Mouse (Mus musculus) liver, embryonic 14.5 days (tissue): ENCODE data around the gene Robo4. TPM values are rescaled to one million over a fixed set of nuclear protein-coding genes. Genes with fewer than 3 reads are reported as not detected.
A peak's percentile ranks its signal among the peaks of the same experiment; 100 is the strongest.

Source experiments
- ATAC-seq: fragments of 200-750 bp; cut with Nextera tagmentation; 2 replicates; pipeline ENCODE4 v1.8.0; 2017; ENCODE audit warnings: moderate number of reproducible peaks, mild to moderate bottlenecking, moderate library complexity; ENCODE audit not compliant: insufficient read depth
- DNase-seq, 3 experiments: peaks; one replicate each; pipeline ENCODE4 v3.0.0-alpha.2; 2012 to 2013; ENCODE audit warnings: low read depth in 3 of 3, low spot score in 3 of 3
- H3K27ac ChIP-seq: fragments of 300-500 bp; sonication (generic); 2 replicates; pipeline ENCODE4 v1.5.1; 2014; ENCODE audit warnings: moderate library complexity, mild to moderate bottlenecking, control low read depth, inconsistent platforms
- H3K27me3 ChIP-seq: fragments of 300-500 bp; sonication (generic); 2 replicates; pipeline ENCODE4 v1.6.1; 2014; ENCODE audit warnings: mild to moderate bottlenecking, low read length, moderate library complexity; ENCODE audit not compliant: control insufficient read depth, insufficient read depth
- H3K36me3 ChIP-seq: fragments of 300-500 bp; sonication (generic); replicated peaks from 2 replicates; pipeline ENCODE4 v1.6.1; 2014; ENCODE audit warnings: low read depth; ENCODE audit not compliant: control insufficient read depth, insufficient read depth
- H3K4me1 ChIP-seq, 2 experiments: fragments of 200-500 bp in 1 of 2; fragments of 300-500 bp in 1 of 2; sonication (generic) in 1 of 2; replicated peaks; 2 replicates each; pipeline ENCODE4 v1.6.1; 2012 to 2014; ENCODE audit warnings: antibody characterized with exemption in 1 of 2, inconsistent platforms in 1 of 2, low read length in 1 of 2; ENCODE audit not compliant: control insufficient read depth in 2 of 2, insufficient read depth in 2 of 2
- H3K4me2 ChIP-seq: fragments of 300-500 bp; sonication (generic); 2 replicates; pipeline ENCODE4 v1.6.1; 2014; ENCODE audit warnings: low read depth, mild to moderate bottlenecking, control low read depth, moderate library complexity
- H3K4me3 ChIP-seq, 2 experiments: fragments of 200-500 bp in 1 of 2; fragments of 300-500 bp in 1 of 2; sonication (generic) in 1 of 2; 2 replicates each; pipeline ENCODE4 v1.5.1; 2012 to 2014; ENCODE audit warnings: low read depth in 2 of 2, low read length in 2 of 2, mild to moderate bottlenecking in 2 of 2, control low read depth in 1 of 2, inconsistent platforms in 1 of 2, moderate library complexity in 1 of 2; ENCODE audit not compliant: insufficient read depth in 1 of 2
- H3K9ac ChIP-seq: fragments of 300-500 bp; sonication (generic); replicated peaks from 2 replicates; pipeline ENCODE4 v1.6.1; 2014; ENCODE audit warnings: mild to moderate bottlenecking, control low read depth, moderate library complexity
- H3K9me3 ChIP-seq: fragments of 300-500 bp; sonication (generic); 2 replicates; pipeline ENCODE4 v1.6.1; 2016; ENCODE audit warnings: low read length, mixed read lengths; ENCODE audit not compliant: control insufficient read depth
- CTCF ChIP-seq: IDR thresholded peaks from 2 replicates; pipeline ENCODE4 v1.5.1; 2016; ENCODE audit warnings: antibody characterized with exemption, low read depth, control low read depth
- EP300 ChIP-seq: IDR thresholded peaks from 2 replicates; pipeline ENCODE4 v1.6.1; 2016; ENCODE audit warnings: antibody characterized with exemption, low read depth
- WGBS: fragments of 180-500 bp; shearing (Covaris S2); extraction: QIAGEN DNeasy Blood & Tissue Kit; methylation state at CpG from one replicate; pipeline ENCODE4 v1.1.7; 2014; ENCODE audit not compliant: insufficient replicate concordance; 5-methylcytosine and 5-hydroxymethylcytosine counted together
- polyA plus RNA-seq, 2 experiments: library from polyadenylated mRNA; depleted of rRNA in 1 of 2; stranded (reverse) in 1 of 2; unstranded in 1 of 2; fragments of >200 nt; fragmentation: Nextera tagmentation in 1 of 2; extraction: Ambion mirVana in 1 of 2; gene quantifications; 2 replicates each; pipeline versions ENCODE4 v1.2.1 to v1.2.3; 2012 to 2014

Robo4 gene
- polyA plus RNA-seq, 2 experiments, result 1.4 to 1.8 TPM

DNA sequence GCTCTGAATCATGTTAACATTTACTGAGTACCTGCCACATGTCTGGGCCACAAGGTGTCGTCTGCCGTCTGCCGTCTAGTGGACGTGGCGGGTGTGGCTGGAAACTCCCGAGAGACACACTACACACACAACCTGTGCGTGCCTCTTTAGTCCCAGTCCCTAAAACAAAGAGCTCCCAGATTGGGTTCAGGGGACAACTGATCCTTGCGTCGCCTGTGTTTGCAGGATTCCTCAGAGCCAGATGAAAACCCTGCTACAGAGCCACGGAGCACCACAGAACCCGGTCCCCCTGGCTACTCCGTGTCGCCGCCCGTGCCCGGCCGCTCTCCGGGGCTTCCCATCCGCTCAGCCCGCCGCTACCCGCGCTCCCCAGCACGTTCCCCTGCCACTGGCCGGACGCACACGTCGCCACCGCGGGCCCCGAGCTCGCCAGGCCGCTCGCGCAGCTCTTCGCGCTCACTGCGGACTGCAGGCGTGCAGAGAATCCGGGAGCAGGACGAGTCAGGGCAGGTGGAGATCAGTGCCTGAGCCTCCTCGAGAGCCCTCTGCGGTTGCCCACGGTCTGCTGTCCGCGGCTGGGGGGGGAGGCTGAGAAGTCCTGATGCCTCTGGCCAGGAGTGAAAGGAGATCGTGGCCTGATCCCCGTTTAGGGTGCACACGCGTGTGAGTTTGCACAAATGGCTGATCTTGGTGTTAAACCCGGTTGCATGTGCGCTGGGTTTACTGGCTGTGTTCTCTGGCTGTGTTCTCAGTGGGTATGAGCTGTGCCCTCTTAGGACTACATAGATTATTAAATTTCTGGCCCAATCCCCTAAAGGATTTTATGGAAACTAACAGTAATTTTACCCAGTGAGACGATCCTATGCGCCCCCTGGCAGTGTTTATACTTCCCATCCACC lies 17.2 kb upstream of the Robo4 start:
- H3K9ac ChIP-seq, result no peak overlapping the region
- no peak for DNase-seq
- H3K36me3 ChIP-seq, result no peaks in the 10 kb centered on the region
- peak overlapping the region; percentile 43 for H3K4me2 ChIP-seq
- peak overlapping the region; percentile 5 to 26 for H3K4me3 ChIP-seq
- TF ChIP-seq EP300 (no peak), CTCF (peak; percentile 28; the same call in 1 of the 2 replicates)
- no peaks in the 10 kb centered on the region for H3K4me1 ChIP-seq
- peaks cover 11% of the 10 kb centered on the region for H3K27me3 ChIP-seq
- no peak for ATAC-seq
- H3K9me3 ChIP-seq, result no peaks in the 10 kb centered on the region
- 7% methylated on average over 54 of the region's 54 CpGs for WGBS
- H3K27ac ChIP-seq, result no peak overlapping the region

GRCm38 (mm10) chr9:37390891-37391290 lies 10.8 kb upstream of the Robo4 start:
- DNase-seq (no peak), ATAC-seq (no peak)
- Histone ChIP-seq H3K4me1 (no peaks in the 10 kb centered on the region), H3K36me3 (no peaks in the 10 kb centered on the region), H3K4me2 (no peak overlapping the region), H3K27ac (no peak overlapping the region), H3K4me3 (no peak overlapping the region), H3K9ac (no peak overlapping the region), H3K27me3 (peaks cover 3% of the 10 kb centered on the region; the same call in 1 of the 2 replicates), H3K9me3 (no peaks in the 10 kb centered on the region)
- WGBS, result 40% methylated on average over 2 of the region's 2 CpGs
- TF ChIP-seq EP300 (no peak), CTCF (no peak)

DNA sequence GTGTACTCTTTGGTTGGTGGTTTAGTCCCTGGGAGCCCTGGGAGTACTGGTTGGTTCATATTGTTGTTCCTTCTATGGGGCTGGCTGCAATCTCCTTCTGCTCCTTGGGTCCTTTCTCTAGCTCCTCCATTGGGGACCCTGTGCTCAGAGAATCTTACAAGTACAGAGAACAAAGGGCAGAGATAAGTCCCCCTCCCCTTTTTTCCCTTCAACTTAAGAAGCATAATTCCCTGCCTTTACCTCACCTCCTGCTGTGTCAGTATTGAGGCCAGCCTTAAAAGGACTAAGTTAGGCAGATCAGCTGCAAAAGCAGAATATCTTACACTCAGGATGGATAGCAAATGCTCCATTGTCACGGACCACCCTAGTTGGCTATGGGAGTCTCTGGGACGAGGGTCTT lies 9.6 kb upstream of the Robo4 start:
- WGBS, result 49% methylated on average over 2 of the region's 2 CpGs
- TF ChIP-seq CTCF (no peak), EP300 (no peak)
- DNase-seq (no peak), ATAC-seq (no peak)
- Histone ChIP-seq H3K9ac (no peak overlapping the region), H3K27me3 (no peaks in the 10 kb centered on the region), H3K9me3 (no peaks in the 10 kb centered on the region), H3K27ac (no peak overlapping the region), H3K36me3 (no peaks in the 10 kb centered on the region), H3K4me3 (no peak overlapping the region), H3K4me1 (no peaks in the 10 kb centered on the region), H3K4me2 (no peak overlapping the region)

DNA sequence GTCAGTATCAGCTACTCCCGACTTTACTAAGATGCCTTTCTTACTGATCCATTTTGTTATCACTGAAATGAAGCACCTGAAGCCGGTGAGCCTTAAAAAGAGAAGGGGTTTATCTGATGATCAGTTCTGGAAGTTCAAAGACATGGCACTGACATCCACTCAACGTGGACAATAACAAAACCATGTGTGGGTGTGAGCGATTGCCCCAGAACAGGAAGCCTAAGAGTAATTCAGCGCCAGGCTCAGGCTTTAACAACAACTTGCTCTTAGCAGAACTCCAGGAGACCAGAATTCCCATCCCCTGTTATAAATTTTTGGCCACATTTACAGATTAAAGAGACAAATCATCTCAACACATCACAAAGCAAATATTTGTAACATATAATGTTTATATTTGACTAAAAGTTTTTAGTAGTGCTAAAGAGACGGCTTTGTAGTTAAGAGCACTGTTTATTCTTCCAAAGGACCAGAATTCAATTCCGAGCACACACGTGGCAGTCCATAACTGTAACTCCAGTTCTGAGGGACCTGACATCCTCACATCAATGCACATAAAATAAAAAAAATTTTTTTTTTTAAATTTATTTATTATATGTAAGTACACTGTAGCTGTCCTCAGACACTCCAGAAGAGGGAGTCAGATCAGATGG lies 8.1 kb upstream of the Robo4 start:
- no peak overlapping the region for H3K4me3 ChIP-seq
- H3K9ac ChIP-seq, result no peak overlapping the region
- 50% methylated on average over 8 of the region's 8 CpGs for WGBS
- H3K27ac ChIP-seq, result no peak overlapping the region
- H3K4me1 ChIP-seq, result no peaks in the 10 kb centered on the region
- ATAC-seq (no peak), DNase-seq (no peak)
- no peak for TF ChIP-seq EP300
- TF ChIP-seq CTCF, result no peak
- H3K4me2 ChIP-seq, result no peak overlapping the region
- H3K27me3 ChIP-seq, result no peaks in the 10 kb centered on the region
- no peaks in the 10 kb centered on the region for H3K36me3 ChIP-seq
- H3K9me3 ChIP-seq, result no peaks in the 10 kb centered on the region

- no peak for TF ChIP-seq EP300
- TF ChIP-seq CTCF, result no peak
- ATAC-seq (no peak; the same call in 1 of the 2 replicates), DNase-seq (no peak)
- Histone ChIP-seq H3K4me2 (no peak overlapping the region), H3K4me1 (no peaks in the 10 kb centered on the region), H3K9ac (no peak overlapping the region), H3K9me3 (no peaks in the 10 kb centered on the region), H3K4me3 (no peak overlapping the region), H3K27ac (no peak overlapping the region), H3K27me3 (no peaks in the 10 kb centered on the region), H3K36me3 (no peaks in the 10 kb centered on the region)
- WGBS, result 62% methylated on average over 2 of the region's 2 CpGs
Measured at GRCm38 (mm10) chr9:37400585-37400984, 1.1 kb upstream of the Robo4 start.
